In the genomic region with DNA sequence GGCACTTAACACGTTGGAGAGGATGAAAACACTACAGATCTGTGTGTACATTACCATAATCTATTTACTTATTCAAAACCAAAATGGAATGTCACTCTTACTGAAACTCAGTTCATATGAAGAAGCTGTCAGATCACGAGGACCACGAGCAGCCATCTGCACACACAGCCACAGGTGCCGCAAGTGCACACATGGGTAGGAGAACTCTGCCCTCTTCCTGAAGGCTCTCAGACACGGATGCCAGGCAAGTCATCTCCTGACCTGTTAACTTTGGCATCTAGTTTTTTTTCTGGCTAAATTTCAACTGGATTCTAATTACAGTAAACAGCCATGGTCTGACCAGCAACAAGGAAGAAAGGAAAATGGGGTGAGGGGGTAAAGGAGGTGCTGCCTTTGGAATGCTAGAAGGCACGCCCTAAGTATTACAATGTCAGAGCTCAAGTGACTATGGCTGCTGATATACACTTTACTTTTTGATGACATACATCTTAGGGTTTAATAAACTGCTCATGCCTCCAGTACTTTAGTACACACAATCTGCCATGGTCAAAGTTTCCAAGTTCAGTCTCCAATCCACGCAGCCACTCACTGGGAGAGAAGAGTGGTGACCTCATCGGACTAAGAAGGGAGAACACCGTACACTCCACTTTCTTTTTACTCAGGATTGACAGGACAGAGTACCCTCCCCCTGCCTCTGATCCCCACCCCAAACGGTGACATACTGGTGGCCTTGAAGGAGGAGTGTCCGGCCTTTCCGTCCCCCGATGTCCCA, we compare ENCODE assay signal across 27 mouse cellular contexts. TPM values are rescaled to one million over a fixed set of nuclear protein-coding genes. Genes with fewer than 3 reads are reported as not detected.
DNase-seq lines count a peak whose midpoint lies in the region; ATAC-seq and TF ChIP-seq lines count a peak whose summit lies in the region.
"Had no signal": no experiment of that assay in that cellular context is flagged by ENCODE, and none has a peak within 500 bp of the region (broad histone marks: within the 10 kb centered on the region; RNA-seq: fewer than 3 reads in every experiment).

No protein-coding gene starts in this region.

- TF ChIP-seq CTCF in gastrocnemius, adult 2 months (IDR thresholded peaks at IDR 0.05), result no peak
- no peak for TF ChIP-seq CTCF in lung, postnatal 0 days (IDR thresholded peaks at IDR 0.05)
- no peak for TF ChIP-seq CTCF in stomach, postnatal 0 days (IDR thresholded peaks at IDR 0.05; ENCODE audit: low read depth)

- H3K4me3 ChIP-seq in gastrocnemius, adult 2 months, result no peak overlapping the region
- no peak overlapping the region for H3K4me3 ChIP-seq in lung, postnatal 0 days (ENCODE audit: low read depth, low read length)
- H3K4me3 ChIP-seq in stomach, postnatal 0 days (ENCODE audit: low read depth, low read length), result no peak overlapping the region
- H3K4me3 ChIP-seq: embryonic facial prominence, embryonic 13.5 days; heart, embryonic 15.5 days; intestine, embryonic 15.5 days; limb, embryonic 10.5 days; midbrain, embryonic 13.5 days; stomach, embryonic 15.5 days had no signal

- H3K27ac ChIP-seq in gastrocnemius, adult 2 months, result peak overlapping the region; percentile 24; the same call in 1 of the 2 replicates
- 0 out of 2 replicates have a peak overlapping the region, but pooled peaks have one; percentile 5 for H3K27ac ChIP-seq in lung, postnatal 0 days (ENCODE audit: low read length)
- no peak overlapping the region for H3K27ac ChIP-seq in stomach, postnatal 0 days (replicated peaks)
- H3K27ac ChIP-seq: embryonic facial prominence, embryonic 13.5 days; heart, embryonic 15.5 days; intestine, embryonic 15.5 days; limb, embryonic 10.5 days; midbrain, embryonic 13.5 days; stomach, embryonic 15.5 days had no signal

- no peak overlapping the region for H3K9ac ChIP-seq in lung, postnatal 0 days (replicated peaks; ENCODE audit: low read depth)
- H3K9ac ChIP-seq in stomach, postnatal 0 days (ENCODE audit: low read length), result no peak overlapping the region
- H3K9ac ChIP-seq: embryonic facial prominence, embryonic 13.5 days; heart, embryonic 15.5 days; intestine, embryonic 15.5 days; liver, postnatal 0 days; midbrain, embryonic 13.5 days; stomach, embryonic 15.5 days had no signal

- WGBS in lung, postnatal 0 days, result 72% methylated on average over 13 of the region's 13 CpGs
- 81% methylated on average over 13 of the region's 13 CpGs for WGBS in stomach, postnatal 0 days

- no peaks in the 10 kb centered on the region; the same call in 1 of the 2 replicates for H3K4me1 ChIP-seq in lung, postnatal 0 days (ENCODE audit: insufficient read depth, low read depth, low read length)
- no peaks in the 10 kb centered on the region for H3K4me1 ChIP-seq in stomach, postnatal 0 days (replicated peaks; ENCODE audit: control insufficient read depth, insufficient read depth)
- H3K4me1 ChIP-seq: intestine, embryonic 15.5 days; limb, embryonic 10.5 days; stomach, embryonic 15.5 days had no signal

- H3K27me3 ChIP-seq in lung, postnatal 0 days (replicated peaks; ENCODE audit: insufficient read depth, low read length), result no peaks in the 10 kb centered on the region
- no peaks in the 10 kb centered on the region for H3K27me3 ChIP-seq in stomach, postnatal 0 days (ENCODE audit: control insufficient read depth, insufficient read depth, low read length)
- H3K27me3 ChIP-seq: embryonic facial prominence, embryonic 13.5 days; heart, embryonic 15.5 days; intestine, embryonic 15.5 days; midbrain, embryonic 13.5 days; stomach, embryonic 15.5 days had no signal

- peak; percentile 53 for ATAC-seq in lung, postnatal 0 days
- ATAC-seq in stomach, postnatal 0 days (ENCODE audit: low FRiP score, low TSS enrichment), result peak; percentile 12; the same call in 1 of the 2 replicates
- ATAC-seq: forebrain, embryonic 14.5 days; hindbrain, embryonic 16.5 days; intestine, embryonic 15.5 days; liver, postnatal 0 days; midbrain, embryonic 13.5 days had no signal

- no peak overlapping the region for H3K4me2 ChIP-seq in lung, postnatal 0 days (replicated peaks; ENCODE audit: low read depth, low read length)
- no peak overlapping the region for H3K4me2 ChIP-seq in stomach, postnatal 0 days (replicated peaks; ENCODE audit: low read depth)
- H3K4me2 ChIP-seq: embryonic facial prominence, embryonic 13.5 days; heart, embryonic 15.5 days; intestine, embryonic 15.5 days; midbrain, embryonic 13.5 days; stomach, embryonic 15.5 days had no signal

- H3K9me3 ChIP-seq in lung, postnatal 0 days (ENCODE audit: low read length), result no peaks in the 10 kb centered on the region
- no peaks in the 10 kb centered on the region for H3K9me3 ChIP-seq in stomach, postnatal 0 days (ENCODE audit: control insufficient read depth, low read length)
- H3K9me3 ChIP-seq: embryonic facial prominence, embryonic 13.5 days; heart, embryonic 15.5 days; intestine, embryonic 15.5 days; limb, embryonic 10.5 days; midbrain, embryonic 13.5 days; stomach, embryonic 15.5 days had no signal

- H3K36me3 ChIP-seq in lung, postnatal 0 days (ENCODE audit: insufficient read depth, low read length), result peaks cover 8% of the 10 kb centered on the region; the same call in 1 of the 2 replicates
- 0 out of 2 replicates have a peak, but pooled peaks cover 4% of the 10 kb centered on the region for H3K36me3 ChIP-seq in stomach, postnatal 0 days (ENCODE audit: control insufficient read depth, insufficient read depth, low read length)
- H3K36me3 ChIP-seq: intestine, embryonic 15.5 days; stomach, embryonic 15.5 days had no signal

- DNase-seq in gastrocnemius, adult 2 months, result no peak
- DNase-seq in gastrocnemius, postnatal 36 days, result no peak
- peak; percentile 21 for DNase-seq in lung, postnatal 0 days (ENCODE audit: low spot score)
- no peak for DNase-seq in lung, postnatal 4 days
- peak; percentile 88 for DNase-seq in kidney, adult 9 months
- no peak for DNase-seq in stomach, postnatal 0 days (ENCODE audit: low spot score)
- DNase-seq in ovary, postnatal 36 days (ENCODE audit: low spot score), result no peak
- DNase-seq: adrenal gland, postnatal 14 days; cerebellum, adult 8-10 months; cerebellum, postnatal 36 days; embryo, embryonic 11 days; gastrocnemius, postnatal 25 days; heart, postnatal 4 days; liver; liver, postnatal 0 days; lung, postnatal 10 days; right cerebral cortex, adult 18-20 months; right cerebral cortex, postnatal 4 days; thymus, adult 18-20 months had no signal

- peak; percentile 27; the same call in 1 of the 2 replicates for TF ChIP-seq EP300 in lung, postnatal 0 days (IDR thresholded peaks at IDR 0.05)
- TF ChIP-seq EP300 in stomach, postnatal 0 days (optimal IDR thresholded peaks at IDR 0.05), result no peak

- intact Hi-C loops in gastrocnemius, adult 2 months (cut with DNase I), result loop anchor here (5.0 kb wide), 1 partner anchor 48 kb away; no protein-coding TSS in a partner anchor
- intact Hi-C loops in gastrocnemius, postnatal 36 days (cut with DNase I), result no loop called here

RNA-seq across cellular contexts. Expression of gene Ap1s3, which starts 42.6 kb away (rescaled TPM):
- not detected for total RNA-seq in gastrocnemius, adult 2 months (2021)
- not detected for total RNA-seq in gastrocnemius, postnatal 36 days (2021)
- 1.2 and 1.6 TPM in 2 replicates for polyA plus RNA-seq in lung, postnatal 0 days (2015; fragmentation: Nextera tagmentation; extraction: Ambion mirVana)
- 0.94 and 1.4 TPM in 2 replicates for polyA plus RNA-seq in stomach, postnatal 0 days (2015; fragmentation: Nextera tagmentation; extraction: Ambion mirVana)
- total RNA-seq: gastrocnemius, postnatal 25 days had no signal

Comparison
In these comparisons a context has a peak if more than half of its experiments do, and no peak if none do; other contexts are left out.
1. DNase-seq: peak in lung, postnatal 0 days (single experiment) and kidney, adult 9 months (single experiment); none in gastrocnemius, adult 2 months (single experiment), gastrocnemius, postnatal 36 days (0 of 2), lung, postnatal 4 days (0 of 2), stomach, postnatal 0 days (single experiment) and ovary, postnatal 36 days (single experiment).